Mouse (Mus musculus) yolk sac, embryonic 10.5 days (tissue): ENCODE results near the gene Gemin2.
"Not testable (repeated sequence)": the region's sequence is repeated elsewhere in the genome, so short reads cannot be mapped to it uniquely, and the experiment has no call there.

Experiments
- DNase-seq: peaks from one replicate; pipeline ENCODE4 v3.0.0-alpha.2; 2017; ENCODE audit warnings: low spot score

The Gemin2 gene

GRCm38 (mm10) chr12:59058242-59058641 lies 45.0 kb downstream of the Gemin2 start:
- DNase-seq: not testable (repeated sequence)

GRCm38 (mm10) chr12:59060322-59060721 lies 47.1 kb downstream of the Gemin2 start:
- no peak for DNase-seq

GRCm38 (mm10) chr12:59060993-59061595 lies 47.9 kb downstream of the Gemin2 start, which contains the start of gene Trappc6b:
TSS of gene Trappc6b (minus strand) at chr12:59061472.
- peak; percentile 86 for DNase-seq

GRCm38 (mm10) chr12:59064837-59065236 lies 51.6 kb downstream of the Gemin2 start:
- no peak for DNase-seq

GRCm38 (mm10) chr12:59065776-59066175 lies 52.6 kb downstream of the Gemin2 start:
- no peak for DNase-seq

- peak; percentile 97 for DNase-seq
Measured at GRCm38 (mm10) chr12:59066448-59067077, 53.4 kb downstream of the Gemin2 start, which contains the start of gene Pnn. TSS of gene Pnn (plus strand) at chr12:59066884.

GRCm38 (mm10) chr12:59067095-59067494 lies 53.9 kb downstream of the Gemin2 start:
- no peak for DNase-seq

- no peak for DNase-seq
Measured at GRCm38 (mm10) chr12:59068791-59069190, 55.6 kb downstream of the Gemin2 start.

- no peak for DNase-seq
Measured at GRCm38 (mm10) chr12:59072286-59072685, 59.1 kb downstream of the Gemin2 start.

GRCm38 (mm10) chr12:59074052-59074451 lies 60.9 kb downstream of the Gemin2 start:
- no peak for DNase-seq

GRCm38 (mm10) chr12:59076996-59077395 lies 63.8 kb downstream of the Gemin2 start:
- no peak for DNase-seq

- no peak for DNase-seq
Measured at GRCm38 (mm10) chr12:59077883-59078282, 64.7 kb downstream of the Gemin2 start.
